Mouse (Mus musculus) brain, adult 2 months (tissue): ENCODE measurements at regions not wholly inside any gene's neighbourhood (a gene's known extent, or its start where the extent isn't known, plus 50 kb on each side); places are given as distances from the start of the nearest gene placed in this dataset.

ENCODE experiments used
- DNase-seq: peaks from one replicate; pipeline ENCODE4 v3.0.0; 2011; ENCODE audit warnings: low read depth, low spot score

DNA sequence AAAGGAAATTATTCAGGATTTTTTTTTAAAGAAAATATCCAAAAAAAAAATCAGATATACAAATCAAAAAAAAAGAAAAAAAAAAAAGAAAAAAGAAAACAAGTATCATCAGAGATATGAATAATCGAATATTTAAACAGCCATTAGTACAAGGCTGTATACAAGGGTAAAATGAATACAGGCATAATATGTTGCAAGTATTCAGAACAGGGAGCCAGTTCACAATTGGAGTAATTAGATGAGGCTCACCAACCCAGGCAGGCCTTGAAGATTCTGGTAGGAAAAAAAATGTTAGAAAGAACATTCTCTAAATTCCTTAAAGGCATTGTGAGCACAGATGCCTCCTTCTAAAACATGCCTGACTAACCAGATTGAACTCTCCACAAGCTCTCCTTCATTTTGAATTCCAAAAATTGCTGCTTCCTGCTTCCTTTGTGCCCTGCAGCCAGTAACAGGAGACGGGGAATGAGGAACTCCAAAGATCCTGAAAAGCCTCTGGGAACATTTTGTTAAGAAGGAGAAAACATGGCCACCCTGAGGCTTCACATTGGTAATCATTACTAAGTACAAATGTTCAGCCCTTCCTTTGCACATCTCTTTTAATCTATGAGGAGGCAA is 590.6 kb upstream of the Diaph2 start:
- DNase-seq, result peak; percentile 3
